In the genomic region with DNA sequence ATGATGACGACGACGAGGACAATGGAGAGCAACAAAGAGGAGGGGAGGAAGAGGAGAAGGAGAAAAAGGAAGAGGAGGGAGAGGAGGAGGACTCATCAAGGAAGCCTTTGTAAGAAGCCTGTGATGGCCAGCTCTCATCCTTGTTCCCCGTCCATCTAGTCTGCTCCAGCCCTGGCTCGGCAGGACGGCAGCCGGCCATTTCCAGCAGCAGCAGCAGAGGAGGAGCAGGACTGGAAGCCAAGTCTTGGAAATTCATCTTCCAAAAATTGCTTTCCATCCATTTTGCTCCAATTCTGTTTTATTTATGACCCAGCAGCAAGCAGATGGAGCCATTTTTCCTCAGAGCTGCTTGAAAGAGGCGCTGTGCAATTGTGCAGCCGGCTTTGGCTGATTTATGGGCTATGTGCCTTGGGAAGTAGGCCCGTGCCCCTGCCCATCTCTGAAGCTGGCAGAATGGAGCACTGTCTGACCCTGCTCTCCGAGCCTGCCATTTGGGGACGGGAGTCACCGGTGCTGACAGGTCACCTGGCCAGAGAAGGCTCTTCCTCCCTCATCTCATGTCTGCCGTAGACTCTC, we compare ENCODE assay signal across 19 mouse cellular contexts.
DNase-seq lines count a peak whose midpoint lies in the region; ATAC-seq and TF ChIP-seq lines count a peak whose summit lies in the region.
"Had no signal": no experiment of that assay in that cellular context is flagged by ENCODE, and none has a peak within 500 bp of the region (broad histone marks: within the 10 kb centered on the region; RNA-seq: fewer than 3 reads in every experiment).

No protein-coding gene starts in this region.

- H3K4me2 ChIP-seq in forebrain, postnatal 0 days (ENCODE audit: low read depth) = no peak overlapping the region
- H3K4me2 ChIP-seq in forebrain, embryonic 15.5 days (replicated peaks) = no peak overlapping the region
- no peak overlapping the region for H3K4me2 ChIP-seq in kidney, postnatal 0 days (ENCODE audit: low read length)
- no peak overlapping the region for H3K4me2 ChIP-seq in neural tube, embryonic 15.5 days
- H3K4me2 ChIP-seq: forebrain, embryonic 12.5 days; limb, embryonic 15.5 days had no signal

- H3K27ac ChIP-seq in forebrain, postnatal 0 days (ENCODE audit: low read depth, low read length) = no peak overlapping the region
- no peak overlapping the region for H3K27ac ChIP-seq in forebrain, embryonic 15.5 days (replicated peaks)
- H3K27ac ChIP-seq in kidney, postnatal 0 days = no peak overlapping the region
- H3K27ac ChIP-seq in neural tube, embryonic 15.5 days (replicated peaks) = peak overlapping the region; percentile 51; the same call in 1 of the 2 replicates
- H3K27ac ChIP-seq: forebrain, embryonic 12.5 days; limb, embryonic 15.5 days; stomach, postnatal 0 days had no signal

- H3K4me3 ChIP-seq in forebrain, postnatal 0 days (ENCODE audit: low read depth, low read length) = no peak overlapping the region
- H3K4me3 ChIP-seq in forebrain, embryonic 15.5 days = no peak overlapping the region
- H3K4me3 ChIP-seq in kidney, postnatal 0 days (replicated peaks; ENCODE audit: low read depth, low read length) = no peak overlapping the region
- H3K4me3 ChIP-seq in neural tube, embryonic 15.5 days (replicated peaks) = no peak overlapping the region
- H3K4me3 ChIP-seq: forebrain, embryonic 12.5 days; limb, embryonic 15.5 days had no signal

- no peak for TF ChIP-seq CTCF in forebrain, postnatal 0 days (IDR thresholded peaks at IDR 0.05; ENCODE audit: low read depth)
- TF ChIP-seq CTCF in kidney, postnatal 0 days (IDR thresholded peaks at IDR 0.05; ENCODE audit: low read depth) = no peak

- peak; percentile 48 for DNase-seq in forebrain, postnatal 0 days
- DNase-seq in kidney, postnatal 0 days (ENCODE audit: low spot score) = peak; percentile 18
- no peak for DNase-seq in kidney, adult 9 months
- peak; percentile 33 to 38 for DNase-seq in right cerebral cortex, postnatal 10 days (ENCODE audit: low spot score in 2 of 2)
- no peak for DNase-seq in right cerebral cortex, adult 2 months (ENCODE audit: low spot score in 2 of 2)
- no peak for DNase-seq in T-cell, adult 2 months (ENCODE audit: low spot score)
- DNase-seq: cerebellum, adult 11 months; embryo, embryonic 11 days; kidney, adult 2 months; layer of hippocampus, adult 9-11 months; liver, postnatal 0 days; lung, postnatal 4 days; midbrain, embryonic 14.5 days; thymus, postnatal 25 days had no signal

- 0 out of 2 replicates have a peak, but pooled peaks cover 5% of the 10 kb centered on the region for H3K4me1 ChIP-seq in forebrain, postnatal 0 days (ENCODE audit: insufficient read depth)
- no peaks in the 10 kb centered on the region for H3K4me1 ChIP-seq in forebrain, embryonic 15.5 days
- H3K4me1 ChIP-seq in kidney, postnatal 0 days (replicated peaks; ENCODE audit: insufficient read depth, low read length) = no peaks in the 10 kb centered on the region
- peaks cover 10% of the 10 kb centered on the region for H3K4me1 ChIP-seq in neural tube, embryonic 15.5 days
- H3K4me1 ChIP-seq: limb, embryonic 15.5 days had no signal

- WGBS in forebrain, postnatal 0 days = 77% methylated on average over 14 of the region's 14 CpGs
- WGBS in forebrain, embryonic 15.5 days = 87% methylated on average over 14 of the region's 14 CpGs
- WGBS in kidney, postnatal 0 days = 31% methylated on average over 14 of the region's 14 CpGs
- 32% methylated on average over 14 of the region's 14 CpGs for WGBS in neural tube, embryonic 15.5 days

- no peaks in the 10 kb centered on the region for H3K9me3 ChIP-seq in forebrain, postnatal 0 days (ENCODE audit: low read length)
- no peaks in the 10 kb centered on the region for H3K9me3 ChIP-seq in forebrain, embryonic 15.5 days
- no peaks in the 10 kb centered on the region for H3K9me3 ChIP-seq in kidney, postnatal 0 days (replicated peaks; ENCODE audit: low read length)
- H3K9me3 ChIP-seq in neural tube, embryonic 15.5 days (replicated peaks) = no peaks in the 10 kb centered on the region
- H3K9me3 ChIP-seq: forebrain, embryonic 12.5 days; limb, embryonic 15.5 days had no signal

- no peak overlapping the region for H3K9ac ChIP-seq in forebrain, postnatal 0 days
- H3K9ac ChIP-seq in forebrain, embryonic 15.5 days (replicated peaks) = no peak overlapping the region
- H3K9ac ChIP-seq in kidney, postnatal 0 days (ENCODE audit: low read depth, low read length) = no peak overlapping the region
- H3K9ac ChIP-seq in neural tube, embryonic 15.5 days (replicated peaks) = no peak overlapping the region
- H3K9ac ChIP-seq: forebrain, embryonic 12.5 days; limb, embryonic 15.5 days; liver, postnatal 0 days had no signal

- ATAC-seq in forebrain, postnatal 0 days = 0 out of 2 replicates have a peak, but pooled peaks have one; percentile 29
- no peak for ATAC-seq in forebrain, embryonic 15.5 days (replicated peaks)
- no peak for ATAC-seq in kidney, postnatal 0 days (replicated peaks; ENCODE audit: low FRiP score, low read depth)
- ATAC-seq in neural tube, embryonic 15.5 days (ENCODE audit: low FRiP score) = peak; percentile 78
- ATAC-seq: liver, postnatal 0 days had no signal

- H3K27me3 ChIP-seq in forebrain, postnatal 0 days (ENCODE audit: insufficient read depth, low read length) = no peaks in the 10 kb centered on the region
- no peaks in the 10 kb centered on the region for H3K27me3 ChIP-seq in forebrain, embryonic 15.5 days
- no peaks in the 10 kb centered on the region for H3K27me3 ChIP-seq in kidney, postnatal 0 days (ENCODE audit: insufficient read depth, low read length)
- H3K27me3 ChIP-seq in neural tube, embryonic 15.5 days (replicated peaks) = no peaks in the 10 kb centered on the region
- H3K27me3 ChIP-seq: forebrain, embryonic 12.5 days had no signal

- no peaks in the 10 kb centered on the region for H3K36me3 ChIP-seq in forebrain, postnatal 0 days (ENCODE audit: insufficient read depth)
- no peaks in the 10 kb centered on the region for H3K36me3 ChIP-seq in forebrain, embryonic 15.5 days
- H3K36me3 ChIP-seq in kidney, postnatal 0 days (ENCODE audit: insufficient read depth, low read length) = no peaks in the 10 kb centered on the region
- no peaks in the 10 kb centered on the region for H3K36me3 ChIP-seq in neural tube, embryonic 15.5 days
- H3K36me3 ChIP-seq: forebrain, embryonic 12.5 days; limb, embryonic 15.5 days had no signal

Comparison
In these comparisons a context has a peak if more than half of its experiments do, and no peak if none do; other contexts are left out.
1. ATAC-seq: peak in forebrain, postnatal 0 days (single experiment) and neural tube, embryonic 15.5 days (single experiment); none in forebrain, embryonic 15.5 days (single experiment) and kidney, postnatal 0 days (single experiment).
2. DNase-seq: peak in forebrain, postnatal 0 days (single experiment), kidney, postnatal 0 days (single experiment) and right cerebral cortex, postnatal 10 days (2 of 2); none in kidney, adult 9 months (single experiment), right cerebral cortex, adult 2 months (0 of 2) and T-cell, adult 2 months (single experiment).